Mouse (Mus musculus): ENCODE data around the gene Fam131a.
A peak's percentile ranks its signal among the peaks of the same experiment; 100 is the strongest.

Gene Fam131a

DNA sequence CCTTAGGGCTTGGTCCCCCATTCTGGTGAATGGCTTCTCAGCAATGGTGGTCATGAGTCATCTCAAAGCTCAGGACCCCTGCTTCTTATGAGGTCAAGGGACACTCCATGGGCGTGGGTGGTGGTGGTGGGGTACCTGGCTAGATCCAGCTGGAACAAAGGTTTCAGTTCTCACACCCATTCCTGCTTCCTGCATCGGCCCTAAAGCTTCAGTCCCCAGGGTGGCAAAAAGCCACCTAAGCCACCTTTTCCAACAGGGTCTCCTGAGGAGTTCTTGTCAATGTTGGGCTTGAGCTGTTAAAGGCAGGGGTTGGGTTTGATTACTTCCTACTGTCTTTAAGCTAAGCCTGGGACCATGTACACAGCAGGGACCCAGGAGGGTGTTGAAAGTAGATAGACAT is 22.1 kb downstream of the Fam131a start:
- ATAC-seq (ENCODE audit: insufficient number of reproducible peaks, low FRiP score, low TSS enrichment) = no peak

DNA sequence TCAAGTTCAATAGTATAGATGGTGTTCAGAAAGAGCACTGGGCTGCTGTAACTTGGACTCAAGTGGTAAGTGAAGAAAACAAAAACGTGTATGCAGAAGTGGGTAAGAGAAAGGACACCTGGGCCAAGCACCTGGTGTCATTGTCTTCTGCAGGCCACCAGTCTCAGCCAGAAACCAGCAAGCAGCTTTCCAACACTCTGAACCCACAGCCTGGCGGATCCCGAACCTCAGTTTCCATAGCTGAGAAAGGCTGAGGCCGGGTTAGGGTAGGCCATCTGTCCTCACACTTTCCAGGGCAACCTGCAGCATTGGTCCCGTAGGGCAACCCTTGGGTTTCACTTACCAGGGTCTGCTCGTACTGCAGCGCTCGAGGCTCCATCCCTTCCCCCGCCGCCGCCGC is 22.5 kb downstream of the Fam131a start:
- ATAC-seq (ENCODE audit: insufficient number of reproducible peaks, low FRiP score, low TSS enrichment) = 0 out of 2 replicates have a peak, but pooled peaks have one; percentile 0

DNA sequence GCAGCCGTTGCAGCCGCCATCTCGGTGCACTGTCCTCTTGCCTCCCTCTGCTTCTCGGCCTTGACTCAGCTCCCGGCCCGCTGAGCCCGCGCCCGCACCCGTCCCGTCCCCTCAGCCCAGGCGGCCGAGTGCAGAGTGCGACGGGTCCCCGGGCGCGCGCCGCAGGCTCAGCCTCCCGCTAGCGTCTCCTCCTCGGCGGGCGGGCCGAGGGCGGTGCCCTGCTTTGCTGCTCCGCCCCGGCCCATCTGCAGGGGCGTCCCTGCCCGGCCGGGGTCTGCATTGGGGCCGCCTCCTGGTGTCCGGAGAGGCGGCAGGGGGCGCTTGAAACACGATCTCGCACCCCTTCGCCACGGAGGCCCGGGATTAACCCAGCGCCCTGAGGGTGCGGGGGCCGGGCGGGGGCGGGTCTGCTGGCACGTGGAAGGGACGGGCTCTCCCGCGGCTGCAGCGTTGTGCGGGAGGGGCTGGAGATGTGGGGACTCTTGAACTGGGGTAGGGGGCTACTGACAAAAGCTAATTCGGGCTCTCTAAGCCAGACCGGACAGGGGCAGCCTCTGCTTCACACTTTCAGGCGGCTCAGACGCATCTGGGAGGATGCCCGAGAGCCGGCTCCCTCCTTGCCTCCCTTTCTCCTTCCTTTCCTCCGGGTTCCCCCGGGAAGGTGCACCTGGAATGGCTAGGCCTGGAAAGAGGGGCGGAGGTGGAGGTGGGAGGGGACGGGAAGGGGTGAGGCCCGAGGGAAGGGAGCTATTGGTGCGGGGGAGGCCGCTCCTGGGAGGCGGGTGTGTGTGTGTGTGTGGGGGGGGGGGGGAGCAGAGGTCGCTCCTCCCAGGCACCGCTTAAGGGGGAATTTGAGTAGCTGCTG is 23.2 kb downstream of the Fam131a start:
- peak; percentile 43; the same call in 1 of the 2 replicates for ATAC-seq (ENCODE audit: insufficient number of reproducible peaks, low FRiP score, low TSS enrichment)

DNA sequence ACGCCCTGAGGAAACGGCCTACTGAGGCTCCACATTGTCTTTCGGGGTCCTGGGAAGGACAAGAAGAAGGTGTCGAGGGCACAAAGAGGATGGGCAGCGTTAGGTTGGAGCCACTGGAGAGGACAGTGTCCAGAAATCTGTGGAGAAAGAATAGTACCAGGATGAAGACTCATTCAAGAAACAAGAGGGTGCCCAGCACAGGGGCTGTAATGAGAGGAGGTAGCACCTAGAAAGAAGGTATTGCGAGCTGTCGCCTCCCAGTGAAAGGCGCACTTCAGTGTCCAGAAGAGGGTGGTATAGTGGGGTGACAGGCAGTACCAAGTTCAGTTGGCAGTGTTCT is 23.8 kb downstream of the Fam131a start:
- peak; percentile 16; the same call in 1 of the 2 replicates for ATAC-seq (ENCODE audit: insufficient number of reproducible peaks, low FRiP score, low TSS enrichment)

DNA sequence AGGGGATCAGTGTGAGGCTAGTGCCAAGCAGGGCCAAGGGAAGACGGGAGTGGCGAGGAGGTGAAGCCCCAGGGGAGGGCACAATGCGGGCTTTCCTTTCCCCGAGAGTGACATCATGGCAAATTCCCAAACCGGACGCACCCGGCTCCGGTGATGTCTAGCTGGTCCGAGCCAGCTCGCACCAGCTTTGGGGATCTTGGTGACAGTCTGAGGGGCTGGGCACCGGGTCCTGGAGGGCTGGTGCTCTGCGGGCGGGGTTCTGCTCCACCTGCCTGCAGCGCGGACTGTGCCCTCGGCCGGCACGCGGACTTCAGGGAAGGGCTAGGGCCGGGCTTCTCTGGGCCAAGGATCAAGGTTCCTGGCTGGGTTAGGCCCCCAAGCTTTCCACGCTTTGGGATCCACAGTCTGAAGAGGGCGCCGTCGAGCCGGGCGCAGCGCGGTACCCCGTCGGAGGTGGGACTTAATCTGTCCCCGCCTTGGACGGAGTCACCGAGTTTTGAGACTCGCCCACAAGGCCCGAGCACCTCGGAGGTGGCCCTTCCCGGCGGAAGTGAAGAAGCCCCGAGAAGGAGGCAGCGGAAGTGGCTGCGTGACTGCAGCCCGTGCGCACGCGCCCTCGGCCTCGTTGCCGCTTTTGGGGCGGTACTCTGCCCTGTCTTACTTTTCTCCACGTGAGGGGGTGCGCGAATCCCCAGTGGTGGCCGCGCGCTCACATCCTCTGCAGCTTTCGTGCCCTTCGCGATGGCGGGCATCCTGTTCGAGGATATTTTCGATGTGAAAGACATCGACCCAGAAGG is 24.3 kb downstream of the Fam131a start, which contains the start of the genes Polr2h and Clcn2:
Polr2h (plus strand) TSS at position 485 of the 797 bp plus-strand sequence.
Clcn2 (minus strand) TSS at position 566 of the 797 bp plus-strand sequence.
- peak; percentile 81 for ATAC-seq (ENCODE audit: insufficient number of reproducible peaks, low FRiP score, low TSS enrichment)

DNA sequence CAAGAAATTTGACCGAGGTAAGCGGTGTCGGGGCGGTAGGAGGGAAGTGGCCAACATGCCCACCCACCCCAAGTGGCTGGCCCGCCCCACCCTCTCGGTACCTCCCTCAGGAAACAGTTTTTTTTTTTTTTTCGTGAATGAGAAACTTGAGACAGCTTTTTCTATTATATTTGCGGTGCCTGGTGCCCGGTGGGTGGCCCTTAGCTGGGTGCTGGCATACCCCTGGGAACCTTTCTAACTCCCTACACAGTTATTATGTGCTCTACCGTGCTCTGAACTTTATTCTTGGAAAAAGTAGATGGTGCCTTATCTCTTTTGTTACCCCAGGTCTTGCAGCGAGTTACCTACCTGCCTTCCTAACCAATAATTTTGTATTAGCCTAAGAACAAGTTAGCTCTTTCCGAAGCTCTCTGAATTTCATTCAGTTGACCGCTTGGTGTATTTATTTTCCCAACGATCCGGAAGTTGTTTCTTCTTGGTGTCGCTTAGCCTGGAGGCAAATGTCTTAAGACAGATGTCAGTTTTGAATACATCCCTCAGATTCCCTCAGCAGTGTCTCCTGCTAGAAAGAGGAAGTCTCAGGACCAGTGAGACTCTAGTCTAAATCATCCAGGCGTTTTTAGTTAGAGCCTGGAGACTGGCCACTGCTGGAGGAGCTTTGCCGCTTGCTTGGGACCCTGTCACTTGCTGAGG is 25.1 kb downstream of the Fam131a start:
- ATAC-seq (ENCODE audit: insufficient number of reproducible peaks, low FRiP score, low TSS enrichment) = no peak

DNA sequence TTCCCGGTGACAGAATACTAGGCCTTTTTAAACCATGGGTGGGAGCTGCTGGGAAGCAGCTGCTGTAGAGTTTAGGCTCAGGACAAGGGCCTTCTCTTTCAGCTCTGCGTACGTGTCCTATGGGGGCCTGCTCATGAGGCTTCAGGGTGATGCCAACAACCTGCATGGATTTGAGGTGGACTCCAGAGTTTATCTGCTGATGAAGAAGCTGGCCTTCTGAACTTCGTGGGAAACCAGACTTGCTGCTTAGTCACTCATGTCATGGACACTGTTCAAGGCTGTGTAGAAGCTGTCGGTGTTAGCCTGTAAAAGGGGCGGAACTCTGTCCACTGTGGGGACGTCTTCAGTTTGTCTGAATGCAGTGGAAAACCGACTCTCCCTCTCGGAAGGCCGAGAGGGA is 28.8 kb downstream of the Fam131a start:
- ATAC-seq (ENCODE audit: insufficient number of reproducible peaks, low FRiP score, low TSS enrichment) = no peak

DNA sequence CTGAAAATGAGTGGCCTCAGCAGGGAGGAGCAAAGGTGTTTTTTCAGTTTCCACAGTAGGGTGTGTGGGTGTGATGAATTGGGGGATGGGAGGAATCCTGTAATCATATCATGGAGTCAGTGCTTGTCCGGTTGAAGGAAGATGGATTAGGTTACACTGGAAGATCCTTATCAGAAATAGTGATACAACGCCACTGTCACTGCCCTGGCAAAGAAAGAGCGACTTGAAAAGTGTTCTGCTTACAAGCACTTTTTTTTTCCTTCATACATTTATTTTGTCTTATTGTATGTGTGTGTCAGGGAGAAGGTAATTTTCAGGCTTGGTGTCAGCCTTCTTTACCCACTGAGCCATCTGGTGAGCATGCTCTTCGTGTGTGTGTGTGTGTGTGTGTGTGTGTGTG is 29.7 kb downstream of the Fam131a start:
- ATAC-seq (ENCODE audit: insufficient number of reproducible peaks, low FRiP score, low TSS enrichment) = no peak

DNA sequence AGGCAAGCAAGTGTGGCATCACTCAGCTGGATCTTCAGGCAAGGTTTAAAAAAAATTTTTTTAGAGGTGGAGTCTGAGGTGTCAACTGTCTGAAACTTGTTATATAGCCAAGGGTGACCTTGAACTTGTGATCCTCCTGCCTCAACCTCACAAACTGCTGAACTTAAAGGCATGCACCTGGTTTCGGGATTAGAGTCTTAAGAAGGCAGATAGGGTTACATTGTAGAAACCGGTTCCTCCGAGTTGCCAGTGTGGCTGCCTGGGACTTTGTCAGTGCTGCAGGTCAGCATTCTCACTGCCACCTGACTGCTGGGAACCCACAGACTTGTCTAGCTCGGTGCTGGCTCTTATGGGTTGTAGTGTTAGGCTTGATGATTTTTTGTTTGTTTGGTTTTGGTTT is 30.2 kb downstream of the Fam131a start:
- ATAC-seq (ENCODE audit: insufficient number of reproducible peaks, low FRiP score, low TSS enrichment) = no peak

DNA sequence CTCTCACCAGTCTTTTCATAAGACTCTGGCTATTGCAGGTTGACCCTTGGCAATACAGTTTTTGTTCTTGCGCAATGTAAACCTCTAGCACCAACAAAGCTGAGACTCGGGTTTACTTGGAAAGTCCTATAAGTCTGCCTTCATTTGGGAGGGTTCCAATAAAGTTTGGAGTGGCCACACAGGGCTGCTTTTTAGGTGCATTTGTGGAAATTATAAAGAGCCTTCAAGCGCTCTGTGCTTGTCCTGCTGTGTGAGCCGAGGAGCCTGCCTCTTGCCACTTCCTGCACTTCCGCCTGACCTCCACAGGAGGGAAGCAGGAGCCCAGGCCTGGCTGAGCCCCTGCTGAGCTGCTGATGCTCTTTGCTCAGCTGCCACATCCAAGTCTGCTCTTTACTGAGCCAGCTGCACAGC is 31.3 kb downstream of the Fam131a start:
- ATAC-seq (ENCODE audit: insufficient number of reproducible peaks, low FRiP score, low TSS enrichment) = no peak

DNA sequence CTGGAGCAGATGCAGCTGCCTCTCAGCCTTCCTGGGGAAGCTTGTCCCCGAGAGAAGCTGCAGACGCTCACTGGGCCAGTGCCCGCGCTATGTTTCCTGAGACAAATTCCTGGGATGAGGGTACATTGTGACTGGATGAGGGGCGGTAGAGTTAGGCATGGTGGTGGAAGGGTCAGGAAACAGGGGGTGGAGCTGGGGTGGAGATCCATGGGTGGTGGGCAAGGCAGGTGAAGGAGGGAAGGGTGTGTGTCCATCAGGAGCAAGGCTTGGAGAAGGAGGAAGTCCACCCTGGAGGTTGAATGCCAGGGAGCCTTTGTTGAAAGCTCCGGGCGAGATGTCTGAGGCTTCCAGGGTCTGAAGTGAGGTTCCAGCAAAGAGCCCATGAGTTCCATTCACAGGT is 32.3 kb downstream of the Fam131a start:
- no peak for ATAC-seq (ENCODE audit: insufficient number of reproducible peaks, low FRiP score, low TSS enrichment)

DNA sequence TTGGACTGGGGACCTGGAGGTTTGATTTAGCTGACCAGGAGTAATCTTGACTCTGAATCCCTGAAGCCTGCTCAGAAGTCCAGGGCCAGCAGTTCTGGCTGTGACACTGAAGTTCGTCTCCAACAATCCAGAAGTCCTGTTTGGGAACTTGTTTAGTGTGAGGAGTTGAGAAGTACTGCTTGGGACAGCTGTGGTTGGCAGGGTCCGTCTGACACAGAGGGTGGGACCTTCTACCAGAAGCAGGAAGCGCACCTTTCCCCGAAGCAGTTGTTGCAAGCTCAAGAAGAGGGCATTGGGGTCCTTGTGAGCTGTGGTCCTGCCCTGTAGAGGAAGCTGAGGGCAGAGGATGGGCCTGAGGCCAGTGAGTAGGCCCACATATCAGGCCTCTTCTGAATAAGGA is 32.7 kb downstream of the Fam131a start:
- ATAC-seq (ENCODE audit: insufficient number of reproducible peaks, low FRiP score, low TSS enrichment) = no peak

DNA sequence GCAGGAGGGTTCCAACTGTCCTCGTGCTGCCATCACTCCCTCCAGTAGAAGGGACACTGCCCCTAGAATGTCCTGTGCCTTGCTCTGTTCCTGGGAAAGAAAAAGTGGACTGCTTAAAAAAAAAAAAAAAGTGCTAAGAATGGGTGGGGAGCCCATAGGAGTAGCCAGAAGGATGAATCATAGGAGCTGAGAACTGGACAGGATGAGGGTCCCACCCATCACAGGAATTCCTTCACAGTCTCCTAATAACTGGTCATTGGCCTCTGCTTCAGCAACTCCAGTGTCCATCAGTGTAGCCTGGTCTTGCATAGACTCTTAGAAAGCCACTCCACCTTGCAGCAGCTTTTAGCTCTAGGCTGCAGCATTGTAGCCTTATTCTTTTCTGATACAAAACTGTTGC is 33.3 kb downstream of the Fam131a start:
- no peak for ATAC-seq (ENCODE audit: insufficient number of reproducible peaks, low FRiP score, low TSS enrichment)

DNA sequence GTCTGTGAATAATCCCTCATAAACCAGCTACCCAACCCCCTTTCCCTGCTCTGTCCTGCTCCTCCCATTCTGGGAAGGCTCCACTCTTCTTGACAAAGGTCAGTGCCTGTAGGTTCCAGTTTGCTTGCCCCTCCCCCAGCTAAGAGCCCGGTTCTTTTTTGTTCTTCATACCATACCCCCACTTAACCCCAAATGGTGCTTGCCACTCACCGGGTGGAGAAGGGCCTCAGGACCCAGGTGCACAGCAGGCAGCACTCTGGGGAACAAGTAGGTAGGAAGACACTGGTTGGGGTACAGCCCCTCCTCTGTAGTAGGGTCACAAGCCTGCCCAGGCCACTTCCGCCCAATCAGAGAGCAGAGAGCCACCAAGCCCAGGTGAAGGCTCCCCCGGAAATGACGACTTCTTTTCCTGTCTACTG is 37.3 kb downstream of the Fam131a start:
- ATAC-seq (ENCODE audit: insufficient number of reproducible peaks, low FRiP score, low TSS enrichment) = no peak

DNA sequence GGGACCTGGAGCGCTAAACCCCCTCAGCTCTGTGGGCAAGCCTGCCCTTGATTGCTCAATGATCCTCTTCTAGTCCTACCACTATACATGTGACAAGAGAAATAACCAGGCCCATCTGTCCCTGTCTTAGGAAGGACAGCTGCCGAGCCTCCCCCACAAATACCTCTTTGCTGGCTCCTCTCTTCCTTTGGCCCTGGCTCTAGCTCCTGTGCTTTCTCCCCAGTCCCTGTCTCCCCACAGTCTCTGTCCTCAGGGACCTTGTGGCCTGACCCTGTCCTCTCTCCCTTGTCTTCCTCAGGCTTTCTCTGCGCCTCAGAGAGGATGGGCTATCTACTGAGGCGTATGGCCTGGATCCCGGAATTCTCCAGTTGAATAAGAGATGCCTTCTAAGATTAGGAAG is 38.6 kb downstream of the Fam131a start:
- no peak for ATAC-seq (ENCODE audit: insufficient number of reproducible peaks, low FRiP score, low TSS enrichment)

DNA sequence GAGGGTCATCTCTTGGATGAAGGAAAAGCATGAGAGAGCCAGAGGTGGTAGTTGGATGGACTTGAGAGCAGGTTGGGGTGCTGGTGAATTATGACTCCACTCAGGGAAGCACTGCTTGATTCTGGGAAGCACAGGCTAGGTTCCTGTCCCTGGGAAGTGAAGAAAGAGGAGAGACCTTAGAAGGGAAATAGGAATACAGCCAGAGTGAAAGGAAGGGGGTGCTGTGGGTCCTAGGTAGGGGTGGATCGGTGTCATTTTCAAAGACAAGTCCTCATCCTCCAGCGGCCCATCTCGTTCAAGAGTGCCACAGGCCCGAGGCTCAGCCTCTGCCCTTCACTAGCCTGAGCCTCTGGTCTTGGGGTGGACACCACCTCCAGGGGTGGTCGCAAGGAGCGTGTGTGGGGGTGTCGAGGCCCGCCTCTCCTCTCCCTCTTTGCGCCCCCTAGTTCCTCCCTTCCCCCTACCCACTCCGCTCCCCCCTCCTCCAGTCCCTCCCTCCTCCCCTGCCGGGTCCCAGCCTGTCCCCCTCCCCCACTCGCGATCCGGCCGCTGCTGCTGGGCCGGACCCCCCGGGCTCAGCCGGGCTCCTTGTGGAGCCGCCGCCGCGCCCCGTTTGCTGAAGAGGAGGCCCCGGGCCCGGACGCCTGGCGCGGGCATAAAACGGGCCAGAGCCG is 39.3 kb downstream of the Fam131a start:
- 0 out of 2 replicates have a peak, but pooled peaks have one; percentile 8 for ATAC-seq (ENCODE audit: insufficient number of reproducible peaks, low FRiP score, low TSS enrichment)

DNA sequence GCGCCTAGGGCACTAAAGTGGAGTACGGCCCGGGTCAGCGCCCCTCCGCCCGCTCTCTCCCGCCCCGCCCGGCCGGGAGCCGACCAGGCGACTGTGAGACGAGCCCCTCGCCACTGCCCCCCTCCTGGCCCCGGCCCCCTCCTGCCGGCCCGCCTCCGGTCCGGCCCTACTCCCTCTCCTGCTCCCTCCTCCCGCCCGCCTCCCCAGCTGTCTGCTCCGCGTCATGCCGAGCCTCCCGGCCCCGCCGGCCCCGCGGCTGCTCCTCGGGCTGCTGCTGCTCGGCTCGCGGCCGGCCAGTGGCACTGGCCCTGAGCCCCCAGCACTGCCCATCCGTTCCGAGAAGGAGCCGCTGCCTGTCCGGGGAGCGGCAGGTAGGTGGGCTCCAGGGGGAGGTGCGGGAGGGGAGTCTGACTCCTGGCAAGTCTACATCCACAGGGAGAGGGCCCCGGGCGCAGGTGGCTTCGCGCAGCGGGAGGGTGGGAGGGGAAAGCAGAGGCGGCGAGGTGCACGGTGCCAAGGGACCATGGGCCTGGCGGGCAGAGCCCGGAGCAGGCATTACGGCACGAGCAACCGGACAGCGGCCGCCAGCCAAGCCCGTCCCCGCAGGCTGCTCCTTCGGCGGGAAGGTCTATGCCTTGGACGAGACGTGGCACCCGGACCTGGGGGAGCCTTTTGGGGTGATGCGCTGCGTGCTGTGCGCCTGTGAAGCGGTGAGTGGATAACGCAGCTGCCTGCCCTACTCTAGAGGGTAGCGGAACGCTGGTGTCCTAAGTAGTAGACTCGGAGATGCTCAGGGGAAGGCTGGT is 40.1 kb downstream of the Fam131a start, which contains the start of gene Chrd:
Chrd (plus strand) TSS at position 203 of the 806 bp plus-strand sequence.
- ATAC-seq (ENCODE audit: insufficient number of reproducible peaks, low FRiP score, low TSS enrichment) = peak; percentile 42

DNA sequence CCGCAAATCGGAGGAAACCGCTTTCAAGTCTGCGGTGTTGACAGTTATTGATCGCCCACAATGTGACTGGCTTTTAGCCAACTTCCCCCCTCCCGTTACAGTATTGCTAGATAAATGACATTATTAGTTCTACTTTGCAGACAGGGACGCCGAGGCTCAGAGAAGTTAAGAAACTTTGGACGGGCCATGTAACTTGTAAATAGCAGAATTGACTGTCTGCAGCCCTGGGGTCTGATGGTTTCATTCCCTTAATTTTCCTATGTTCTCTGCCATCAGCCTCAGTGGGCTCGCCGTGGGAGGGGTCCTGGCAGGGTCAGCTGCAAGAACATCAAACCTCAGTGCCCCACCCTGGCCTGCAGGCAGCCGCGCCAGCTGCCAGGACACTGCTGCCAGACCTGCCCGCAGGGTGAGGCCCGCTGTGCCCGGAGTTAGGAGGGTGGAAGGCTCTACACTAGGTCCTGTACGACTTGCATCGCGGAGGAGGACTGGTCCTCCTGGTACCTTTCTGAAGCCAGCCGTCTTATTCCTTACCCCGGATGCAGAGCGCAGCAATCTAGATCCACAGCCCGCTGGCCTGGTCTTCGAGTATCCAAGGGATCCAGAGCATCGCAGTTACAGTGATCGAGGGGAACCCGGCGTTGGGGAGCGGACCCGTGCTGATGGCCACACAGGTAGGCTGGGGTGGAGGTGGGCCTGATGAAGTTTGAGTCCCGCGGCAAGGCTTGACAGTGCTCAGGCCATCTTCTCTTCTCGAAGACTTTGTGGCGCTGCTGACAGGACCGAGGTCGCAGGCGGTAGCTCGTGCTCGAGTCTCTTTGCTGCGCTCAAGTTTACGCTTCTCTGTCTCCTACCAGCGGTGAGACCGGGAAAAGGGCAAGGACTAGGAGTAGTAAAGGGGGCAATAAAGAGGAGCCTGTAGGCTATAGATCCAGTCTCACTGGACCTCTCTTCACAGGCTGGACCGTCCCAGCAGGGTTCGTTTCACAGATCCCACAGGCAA is 41.0 kb downstream of the Fam131a start, which contains the start of gene Thpo:
Thpo (minus strand) TSS at position 781 of the 1,000 bp plus-strand sequence.
- no peak for ATAC-seq (ENCODE audit: insufficient number of reproducible peaks, low FRiP score, low TSS enrichment)
